Mouse (Mus musculus) forebrain, embryonic 16.5 days (tissue): ENCODE measurements around the gene 4933405O20Rik. TPM values are rescaled to one million over a fixed set of nuclear protein-coding genes. Genes with fewer than 3 reads are reported as not detected.

ENCODE experiments used
- ATAC-seq: fragments of 200-750 bp; cut with Nextera tagmentation; 2 replicates; pipeline ENCODE4 v1.8.0; 2017; ENCODE audit warnings: mild to moderate bottlenecking, moderate library complexity
- H3K27ac ChIP-seq: fragments of 300-500 bp; sonication (generic); 2 replicates; pipeline ENCODE4 v1.5.1; 2014; ENCODE audit warnings: low read length, control low read depth
- H3K27me3 ChIP-seq: fragments of 300-500 bp; sonication (generic); replicated peaks from 2 replicates; pipeline ENCODE4 v1.6.1; 2014; ENCODE audit warnings: low read length; ENCODE audit not compliant: control insufficient read depth, insufficient read depth
- H3K36me3 ChIP-seq: fragments of 300-500 bp; sonication (generic); 2 replicates; pipeline ENCODE4 v1.6.1; 2014; ENCODE audit not compliant: control insufficient read depth, insufficient read depth
- H3K4me1 ChIP-seq: fragments of 300-500 bp; sonication (generic); replicated peaks from 2 replicates; pipeline ENCODE4 v1.6.1; 2014; ENCODE audit warnings: low read length; ENCODE audit not compliant: control insufficient read depth, insufficient read depth
- H3K4me2 ChIP-seq: fragments of 300-500 bp; sonication (generic); 2 replicates; pipeline ENCODE4 v1.6.1; 2014; ENCODE audit warnings: mild to moderate bottlenecking, low read length, control low read depth
- H3K4me3 ChIP-seq: fragments of 300-500 bp; sonication (generic); replicated peaks from 2 replicates; pipeline ENCODE4 v1.5.1; 2014; ENCODE audit warnings: mild to moderate bottlenecking, low read length, control low read depth
- H3K9ac ChIP-seq: fragments of 300-500 bp; sonication (generic); replicated peaks from 2 replicates; pipeline ENCODE4 v1.6.1; 2014; ENCODE audit warnings: low read depth, low read length, control low read depth
- H3K9me3 ChIP-seq: fragments of 300-500 bp; sonication (generic); 2 replicates; pipeline ENCODE4 v1.6.1; 2016; ENCODE audit warnings: low read length; ENCODE audit not compliant: control insufficient read depth
- WGBS: fragments of 180-500 bp; shearing (Covaris S2); extraction: QIAGEN DNeasy Blood & Tissue Kit; methylation state at CpG from one replicate; pipeline ENCODE4 v1.1.7; 2014; 5-methylcytosine and 5-hydroxymethylcytosine counted together
- polyA plus RNA-seq: library from polyadenylated mRNA; unstranded; fragments of >200 nt; fragmentation: Nextera tagmentation; extraction: Ambion mirVana; gene quantifications from 2 replicates; pipeline ENCODE4 v1.2.1, GENCODE M21; 2015

The 4933405O20Rik gene
- polyA plus RNA-seq: not detected in 2 replicates

DNA sequence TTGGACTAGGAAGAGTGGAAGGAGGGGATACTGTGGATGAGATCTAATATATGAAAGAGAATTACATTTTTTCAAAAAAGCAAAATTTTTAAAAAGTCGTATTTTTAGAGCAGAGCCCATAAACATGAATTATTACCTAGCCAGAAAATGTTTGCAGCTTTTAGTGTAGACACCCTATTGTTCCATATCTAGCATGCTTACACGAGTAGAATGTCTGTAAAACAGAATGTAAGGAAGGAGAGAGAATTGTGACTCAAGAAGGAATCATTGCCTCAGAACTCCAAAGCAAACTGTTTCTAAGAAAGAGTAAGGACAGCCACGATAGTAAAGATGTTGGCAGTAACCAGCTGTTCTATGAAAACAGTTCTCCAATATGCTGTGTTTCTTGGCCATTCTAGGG lies at the start of gene 4933405O20Rik:
4933405O20Rik (plus strand) TSS at position 301 of the 400 bp plus-strand sequence.
- Histone ChIP-seq H3K4me2 (no peak within 1 kb of the TSS), H3K27ac (no peak within 1 kb of the TSS), H3K9me3 (no peaks in the 10 kb centered on the region), H3K36me3 (no peaks in the 10 kb centered on the region), H3K4me1 (no peaks in the 10 kb centered on the region), H3K4me3 (no peak within 1 kb of the TSS), H3K27me3 (no peaks in the 10 kb centered on the region), H3K9ac (no peak within 1 kb of the TSS)
- 85% methylated on average over 3 of the region's 3 CpGs for WGBS
- ATAC-seq: no peak

DNA sequence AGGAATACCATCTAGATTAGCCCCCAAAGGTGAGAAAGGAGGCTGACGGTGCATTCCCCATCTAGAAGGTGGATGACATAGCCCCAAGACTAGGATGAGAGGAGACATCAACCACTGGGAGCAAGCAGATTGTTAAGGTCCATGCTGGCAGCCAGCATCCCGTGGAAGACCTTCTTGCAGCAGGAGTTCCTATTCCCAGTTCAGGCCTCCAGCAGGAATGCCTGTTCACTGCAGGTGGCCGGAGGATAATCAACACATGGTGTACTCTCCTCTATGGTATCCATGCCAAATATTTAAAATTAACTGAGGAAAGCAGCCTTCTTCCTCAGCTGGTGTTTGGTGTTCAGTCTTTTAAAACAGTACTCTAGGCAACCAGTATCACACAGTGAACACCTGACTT lies 49.4 kb upstream of the 4933405O20Rik start:
- no peak overlapping the region for H3K4me2 ChIP-seq
- H3K27ac ChIP-seq: no peak overlapping the region
- ATAC-seq: 0 out of 2 replicates have a peak, but pooled peaks have one; percentile 31
- 60% methylated on average over 3 of the region's 3 CpGs for WGBS
- H3K36me3 ChIP-seq: no peaks in the 10 kb centered on the region
- no peak overlapping the region for H3K9ac ChIP-seq
- H3K27me3 ChIP-seq: no peaks in the 10 kb centered on the region
- no peaks in the 10 kb centered on the region for H3K4me1 ChIP-seq
- H3K9me3 ChIP-seq: no peaks in the 10 kb centered on the region
- no peak overlapping the region for H3K4me3 ChIP-seq

DNA sequence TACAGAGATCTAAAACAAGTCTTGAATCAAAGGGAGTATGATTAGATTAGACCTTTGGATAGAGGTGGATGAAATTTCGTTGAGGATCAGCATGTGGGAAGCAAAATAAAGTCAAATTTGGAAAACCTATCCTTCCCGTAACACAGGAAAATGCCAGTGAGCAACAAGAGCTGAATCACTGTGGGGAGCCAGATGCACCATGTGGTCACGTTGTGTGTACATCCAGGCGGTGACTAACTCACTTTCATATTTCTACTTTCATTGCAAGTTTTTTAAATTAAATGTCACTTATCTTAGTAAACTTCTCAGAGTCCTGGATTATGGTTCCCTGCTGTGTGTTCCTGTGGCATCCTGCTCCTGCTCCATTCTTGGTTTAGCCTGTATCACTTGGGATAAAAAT lies 47.6 kb upstream of the 4933405O20Rik start:
- Histone ChIP-seq H3K36me3 (no peaks in the 10 kb centered on the region), H3K27me3 (no peaks in the 10 kb centered on the region), H3K27ac (no peak overlapping the region), H3K9ac (no peak overlapping the region), H3K4me1 (no peaks in the 10 kb centered on the region), H3K4me2 (no peak overlapping the region), H3K4me3 (no peak overlapping the region), H3K9me3 (no peaks in the 10 kb centered on the region)
- 72% methylated on average over 4 of the region's 4 CpGs for WGBS
- ATAC-seq: no peak

DNA sequence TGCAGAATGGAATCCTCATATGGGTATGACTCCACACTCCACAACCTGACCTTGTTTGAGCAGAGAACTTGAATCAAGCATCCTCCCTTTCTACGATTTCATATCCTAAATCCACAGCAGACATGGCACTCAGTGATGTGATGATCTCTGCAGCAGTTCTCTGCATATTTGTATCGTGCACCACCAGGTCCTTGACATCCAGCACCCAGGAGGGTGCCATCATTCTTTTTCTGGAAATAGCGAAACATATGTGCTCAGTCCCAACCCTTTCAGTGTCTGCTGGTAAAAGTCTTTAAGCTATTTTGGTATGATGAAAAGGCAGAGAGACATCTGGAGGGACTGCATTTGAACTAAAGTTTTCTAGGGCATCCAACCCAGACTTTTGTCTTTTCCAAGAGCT lies 36.3 kb upstream of the 4933405O20Rik start:
- Histone ChIP-seq H3K27me3 (no peaks in the 10 kb centered on the region), H3K36me3 (no peaks in the 10 kb centered on the region), H3K4me1 (no peaks in the 10 kb centered on the region), H3K4me3 (no peak overlapping the region), H3K9me3 (no peaks in the 10 kb centered on the region), H3K4me2 (no peak overlapping the region), H3K9ac (no peak overlapping the region), H3K27ac (no peak overlapping the region)
- 84% methylated on average over 3 of the region's 3 CpGs for WGBS
- ATAC-seq: no peak

DNA sequence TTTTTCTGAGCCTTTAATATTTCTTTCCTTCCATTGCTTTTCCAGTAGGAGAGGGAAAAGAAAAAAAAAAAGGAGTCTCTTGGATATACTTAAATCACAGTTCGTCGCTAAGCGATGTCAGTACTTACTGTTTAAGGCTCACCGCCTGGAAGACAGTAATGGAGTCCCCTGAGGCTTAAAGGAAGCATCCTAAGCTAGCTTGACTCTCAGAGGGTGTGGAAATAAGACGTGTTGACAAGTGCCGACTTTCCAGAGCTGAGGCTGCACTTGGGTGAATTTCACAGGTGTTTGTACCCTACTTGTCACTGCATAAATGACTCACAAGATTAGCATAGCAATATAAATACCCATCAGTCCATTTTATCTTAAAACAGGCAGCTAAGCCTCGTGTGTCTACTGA lies 25.1 kb upstream of the 4933405O20Rik start:
- ATAC-seq: 0 out of 2 replicates have a peak, but pooled peaks have one; percentile 28
- Histone ChIP-seq H3K9me3 (no peaks in the 10 kb centered on the region), H3K9ac (no peak overlapping the region), H3K27ac (no peak overlapping the region), H3K4me2 (no peak overlapping the region), H3K36me3 (no peaks in the 10 kb centered on the region), H3K4me1 (no peaks in the 10 kb centered on the region), H3K4me3 (no peak overlapping the region), H3K27me3 (no peaks in the 10 kb centered on the region)
- WGBS: 70% methylated on average over 7 of the region's 7 CpGs

DNA sequence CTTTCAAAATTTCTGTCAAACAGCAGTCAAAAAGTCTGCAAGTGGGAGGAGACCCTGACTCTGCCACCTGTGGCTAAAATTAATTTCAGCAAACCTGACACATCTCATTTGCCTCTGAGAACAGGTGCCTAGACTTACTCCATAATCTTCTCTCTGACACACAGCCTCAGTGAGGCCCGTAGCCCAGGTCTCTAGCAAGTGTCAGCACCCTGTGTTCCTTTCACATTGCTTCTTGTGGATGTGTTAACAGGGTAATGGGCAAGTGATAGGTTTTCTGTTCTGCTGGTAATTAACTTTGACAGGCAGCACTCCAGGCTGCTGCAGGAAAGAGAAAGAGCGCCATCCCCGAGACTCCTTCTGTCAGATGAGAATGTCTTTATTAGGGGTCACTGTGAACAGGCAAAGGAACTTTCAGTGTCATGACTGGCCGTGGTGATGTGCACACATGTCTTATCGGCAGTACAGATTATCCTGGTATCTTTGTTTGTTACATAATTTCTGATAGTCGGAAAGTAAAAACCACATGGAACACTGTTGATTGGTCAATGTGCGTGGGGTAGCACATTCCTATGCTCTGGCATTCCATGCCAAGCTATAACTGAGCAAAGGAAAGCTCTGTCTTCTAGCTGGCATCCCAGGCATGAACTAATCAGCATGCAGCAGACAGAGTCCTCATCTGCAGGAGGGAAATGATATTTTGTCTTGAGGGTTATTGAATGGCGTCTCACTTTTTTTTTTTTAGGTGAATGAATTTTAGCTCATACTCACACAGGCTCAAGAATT lies 10.2 kb upstream of the 4933405O20Rik start:
- Histone ChIP-seq H3K4me2 (no peak overlapping the region), H3K9ac (no peak overlapping the region), H3K27me3 (no peaks in the 10 kb centered on the region), H3K27ac (no peak overlapping the region), H3K36me3 (no peaks in the 10 kb centered on the region), H3K4me3 (no peak overlapping the region), H3K4me1 (no peaks in the 10 kb centered on the region), H3K9me3 (no peaks in the 10 kb centered on the region)
- 64% methylated on average over 8 of the region's 8 CpGs for WGBS
- no peak for ATAC-seq

DNA sequence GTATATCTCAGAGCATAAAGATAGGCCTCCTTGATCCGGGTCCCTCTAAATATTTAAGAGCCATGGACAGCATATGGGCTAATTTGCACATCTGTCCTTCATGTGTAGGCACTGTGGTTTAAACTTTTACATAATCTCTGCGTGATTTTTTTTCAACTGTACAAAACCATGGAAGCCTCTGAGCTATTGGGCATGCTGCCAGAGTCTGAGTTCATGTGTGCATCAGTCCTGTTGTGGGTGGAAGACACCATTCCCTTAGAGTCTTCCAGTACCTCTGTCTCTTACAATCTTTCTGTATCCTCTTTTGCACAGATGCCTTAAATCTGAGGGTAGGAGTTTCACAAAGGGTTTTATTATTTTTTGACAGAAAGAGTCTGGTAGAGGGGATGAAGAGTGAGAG lies 15.1 kb downstream of the 4933405O20Rik start:
- Histone ChIP-seq H3K27me3 (no peaks in the 10 kb centered on the region), H3K9me3 (no peaks in the 10 kb centered on the region), H3K27ac (no peak overlapping the region), H3K4me1 (no peaks in the 10 kb centered on the region), H3K4me2 (no peak overlapping the region), H3K4me3 (no peak overlapping the region), H3K36me3 (no peaks in the 10 kb centered on the region), H3K9ac (no peak overlapping the region)
- ATAC-seq: no peak
- WGBS: 70% methylated on average over 2 of the region's 2 CpGs

DNA sequence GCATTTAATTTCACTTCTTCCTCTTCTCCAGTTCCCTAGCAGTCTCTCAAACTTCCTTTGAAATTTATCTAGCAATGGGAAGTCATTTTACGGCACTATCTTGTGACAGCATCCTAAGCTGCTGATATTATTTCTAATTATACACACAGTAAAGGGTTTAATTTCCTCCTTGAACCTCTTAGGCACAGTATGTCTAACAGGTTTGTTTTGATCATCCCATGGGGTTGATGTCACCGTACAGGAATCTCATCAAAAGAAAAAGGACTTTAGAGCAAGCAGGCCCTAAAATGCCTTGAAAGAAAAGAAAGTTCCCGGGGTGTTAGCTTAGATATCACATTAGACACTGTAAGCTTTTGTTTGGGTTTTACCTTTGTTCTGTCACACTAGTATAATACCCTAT lies 30.2 kb downstream of the 4933405O20Rik start:
- Histone ChIP-seq H3K36me3 (no peaks in the 10 kb centered on the region), H3K27ac (no peak overlapping the region), H3K9ac (no peak overlapping the region), H3K4me1 (no peaks in the 10 kb centered on the region), H3K4me3 (no peak overlapping the region), H3K27me3 (no peaks in the 10 kb centered on the region), H3K9me3 (no peaks in the 10 kb centered on the region), H3K4me2 (no peak overlapping the region)
- ATAC-seq: no peak
- WGBS: 18% methylated on average over 3 of the region's 3 CpGs

DNA sequence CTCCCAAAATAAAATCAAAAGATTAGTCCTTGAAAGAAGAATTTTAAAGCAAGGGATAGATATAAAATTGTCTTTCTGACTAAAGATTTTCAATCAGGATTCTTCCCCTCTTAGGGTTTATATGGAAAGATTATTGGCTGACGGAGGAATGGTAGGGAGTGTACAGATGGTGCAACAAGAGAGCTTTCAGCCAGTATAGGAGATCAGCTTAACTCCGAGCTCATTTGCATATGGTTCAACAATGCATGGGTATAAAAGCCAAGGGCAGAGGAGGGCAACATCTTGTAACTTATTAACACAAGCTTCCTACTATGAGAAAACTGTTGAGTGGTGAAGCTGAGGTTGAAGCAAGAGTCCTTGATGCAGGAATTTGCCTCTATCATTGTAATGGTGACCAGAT lies 34.2 kb downstream of the 4933405O20Rik start:
- Histone ChIP-seq H3K27ac (no peak overlapping the region), H3K27me3 (no peaks in the 10 kb centered on the region), H3K4me1 (no peaks in the 10 kb centered on the region), H3K4me3 (no peak overlapping the region), H3K9me3 (no peaks in the 10 kb centered on the region), H3K4me2 (no peak overlapping the region), H3K36me3 (no peaks in the 10 kb centered on the region), H3K9ac (no peak overlapping the region)
- no peak for ATAC-seq
- 41% methylated on average over 2 of the region's 2 CpGs for WGBS
